Comparison of ENCODE assay signal across 8 mouse cellular contexts in genomic region chr19:41629532-41629931, GRCm38 (mm10). TPM values are rescaled to one million over a fixed set of nuclear protein-coding genes. Genes with fewer than 3 reads are reported as not detected.
DNase-seq lines count a peak whose midpoint lies in the region; ATAC-seq and TF ChIP-seq lines count a peak whose summit lies in the region.

No protein-coding gene starts in this region.

- H3K27me3 ChIP-seq in ES-Bruce4 (ENCODE audit: control insufficient read depth, insufficient read depth, low read length, poor library complexity, severe bottlenecking), result no peaks in the 10 kb centered on the region
- no peaks in the 10 kb centered on the region for H3K27me3 ChIP-seq in forebrain, postnatal 0 days (ENCODE audit: insufficient read depth, low read length)
- 0 out of 2 replicates have a peak, but pooled peaks cover 8% of the 10 kb centered on the region for H3K27me3 ChIP-seq in midbrain, embryonic 10.5 days (ENCODE audit: low read depth, poor library complexity, severe bottlenecking)
- no peaks in the 10 kb centered on the region for H3K27me3 ChIP-seq in splenic B cell, adult 2 months (ENCODE audit: control insufficient read depth, insufficient read depth, low read length, poor library complexity, severe bottlenecking)

- TF ChIP-seq EP300 in ES-Bruce4 (IDR thresholded peaks at IDR 0.05; ENCODE audit: insufficient read depth, low read depth, low read length), result no peak

- no peaks in the 10 kb centered on the region for H3K9me3 ChIP-seq in ES-Bruce4 (replicated peaks; ENCODE audit: control insufficient read depth, insufficient read depth, low read length, poor library complexity, severe bottlenecking)
- 0 out of 2 replicates have a peak, but pooled peaks cover 6% of the 10 kb centered on the region for H3K9me3 ChIP-seq in forebrain, postnatal 0 days (ENCODE audit: low read length)
- no peaks in the 10 kb centered on the region; the same call in 1 of the 2 replicates for H3K9me3 ChIP-seq in midbrain, embryonic 10.5 days (replicated peaks)

- H3K36me3 ChIP-seq in ES-Bruce4 (ENCODE audit: control insufficient read depth, insufficient read depth, low read length, poor library complexity, severe bottlenecking), result no peaks in the 10 kb centered on the region
- peaks cover 30% of the 10 kb centered on the region for H3K36me3 ChIP-seq in forebrain, postnatal 0 days (ENCODE audit: insufficient read depth)
- H3K36me3 ChIP-seq in midbrain, embryonic 10.5 days, result peaks cover 36% of the 10 kb centered on the region
- no peaks in the 10 kb centered on the region for H3K36me3 ChIP-seq in splenic B cell, adult 2 months (ENCODE audit: control insufficient read depth, insufficient read depth, low read length, poor library complexity, severe bottlenecking)

- H3K4me1 ChIP-seq in ES-Bruce4 (ENCODE audit: control insufficient read depth, insufficient read depth, low read length), result no peaks in the 10 kb centered on the region
- H3K4me1 ChIP-seq in forebrain, postnatal 0 days (ENCODE audit: insufficient read depth), result no peaks in the 10 kb centered on the region
- peaks cover 14% of the 10 kb centered on the region for H3K4me1 ChIP-seq in midbrain, embryonic 10.5 days

- H3K27ac ChIP-seq in ES-Bruce4 (ENCODE audit: insufficient read depth, low read length), result no peak overlapping the region
- H3K27ac ChIP-seq in forebrain, postnatal 0 days (ENCODE audit: low read depth, low read length), result no peak overlapping the region
- no peak overlapping the region for H3K27ac ChIP-seq in midbrain, embryonic 10.5 days (replicated peaks)

- 27% methylated on average over 5 of the region's 5 CpGs for WGBS in forebrain, postnatal 0 days
- 48% methylated on average over 5 of the region's 5 CpGs for WGBS in midbrain, embryonic 10.5 days

- H3K4me2 ChIP-seq in forebrain, postnatal 0 days (ENCODE audit: low read depth), result no peak overlapping the region

- peak; percentile 49 for TF ChIP-seq CTCF in ES-Bruce4 (IDR thresholded peaks at IDR 0.05; ENCODE audit: low read depth, low read length)
- peak; percentile 90 for TF ChIP-seq CTCF in forebrain, postnatal 0 days (IDR thresholded peaks at IDR 0.05; ENCODE audit: low read depth)

- intact Hi-C loops in heart, postnatal 25 days (cut with DNase I), result no loop called here

- no peak for TF ChIP-seq POLR2A in ES-Bruce4 (IDR thresholded peaks at IDR 0.05; ENCODE audit: insufficient read depth, low read length)

- H3K4me3 ChIP-seq in ES-Bruce4 (ENCODE audit: low read depth, low read length), result no peak overlapping the region
- H3K4me3 ChIP-seq in forebrain, postnatal 0 days (ENCODE audit: low read depth, low read length), result no peak overlapping the region
- H3K4me3 ChIP-seq in midbrain, embryonic 10.5 days, result 0 out of 2 replicates have a peak overlapping the region, but pooled peaks have one; percentile 2

- peak; percentile 77 for ATAC-seq in forebrain, postnatal 0 days

- peak; percentile 39 to 79 for DNase-seq in heart, adult 18-20 months
- DNase-seq in heart, postnatal 25 days (ENCODE audit: low spot score), result no peak
- DNase-seq in cerebellum, adult 18-20 months, result peak; percentile 45 to 50
- DNase-seq in forebrain, postnatal 0 days, result peak; percentile 86
- peak; percentile 65 for DNase-seq in kidney, postnatal 10 days
- DNase-seq in midbrain, embryonic 10.5 days (ENCODE audit: low spot score), result peak; percentile 61
- peak; percentile 81 for DNase-seq in splenic B cell, adult 2 months (ENCODE audit: low read depth, low spot score)

- H3K9ac ChIP-seq in ES-Bruce4 (ENCODE audit: low read depth, poor library complexity, severe bottlenecking), result no peak overlapping the region
- H3K9ac ChIP-seq in forebrain, postnatal 0 days, result no peak overlapping the region

RNA-seq across cellular contexts. Expression of gene Gm340, which starts 47.4 kb away (rescaled TPM):
- total RNA-seq in heart, adult 18-20 months (2021), result 1 to 10 TPM; 8.1 to 8.4 TPM
- total RNA-seq in heart, postnatal 25 days (2021), result 10 to 100 TPM in 1 of 2 experiments, 1 to 10 TPM in 1; 7.9 to 10.1 TPM
- polyA plus RNA-seq in ES-Bruce4 (2011; ENCODE audit: insufficient read depth, insufficient read length, low read depth, missing spikeins), result 13.8 and 14.0 TPM in 2 replicates
- 6.8 and 7.6 TPM in 2 replicates for total RNA-seq in forebrain, postnatal 0 days (2014; rRNA removed)
- 1.2 and 1.7 TPM in 2 replicates for polyA plus RNA-seq in forebrain, postnatal 0 days (2015; fragmentation: Nextera tagmentation; extraction: Ambion mirVana)
- polyA plus RNA-seq in midbrain, embryonic 10.5 days (2016; fragmentation: Nextera tagmentation; extraction: Ambion mirVana), result 2.4 and 2.8 TPM in 2 replicates
